Mouse (Mus musculus) kidney, adult 2 months (tissue): Measurements from ENCODE around the gene Gorasp2. TPM values are rescaled to one million over a fixed set of nuclear protein-coding genes. Genes with fewer than 3 reads are reported as not detected.

ENCODE experiments used
- DNase-seq: peaks from one replicate; pipeline ENCODE4 v3.0.0; 2021
- H3K27ac ChIP-seq: fragments of 200-500 bp; 2 replicates; pipeline ENCODE4 v1.5.1; 2012; ENCODE audit warnings: low read depth, low read length, control low read depth, inconsistent platforms; ENCODE audit not compliant: insufficient read depth
- H3K27me3 ChIP-seq: fragments of 200-500 bp; replicated peaks from 2 replicates; pipeline ENCODE4 v1.6.1; 2012; ENCODE audit warnings: mild to moderate bottlenecking, moderate library complexity, low read length, inconsistent platforms; ENCODE audit not compliant: control insufficient read depth, insufficient read depth
- H3K36me3 ChIP-seq: fragments of 200-500 bp; 2 replicates; pipeline ENCODE4 v1.6.1; 2012; ENCODE audit warnings: mild to moderate bottlenecking, moderate library complexity, low read length, inconsistent platforms; ENCODE audit not compliant: control insufficient read depth, insufficient read depth
- H3K4me1 ChIP-seq: fragments of 200-500 bp; 2 replicates; pipeline ENCODE4 v1.6.1; 2011; ENCODE audit warnings: low read length; ENCODE audit not compliant: control insufficient read depth, insufficient read depth
- H3K4me3 ChIP-seq: fragments of 200-500 bp; 2 replicates; pipeline ENCODE4 v1.5.1; 2011; ENCODE audit warnings: mild to moderate bottlenecking, low read depth, low read length, control low read depth; ENCODE audit not compliant: insufficient read depth
- CTCF ChIP-seq: fragments of 200-500 bp; conservative IDR thresholded peaks from 2 replicates; pipeline ENCODE4 v1.5.1; 2011; ENCODE audit warnings: low read depth, mild to moderate bottlenecking, control low read depth, low read length, moderate library complexity, mixed read lengths; ENCODE audit not compliant: insufficient read depth, insufficient read length
- POLR2A ChIP-seq: fragments of 200-500 bp; IDR thresholded peaks from one replicate; pipeline ENCODE4 v1.6.1; 2011; ENCODE audit warnings: low read depth, low read length, control low read depth
- WGBS: fragments of 180-500 bp; shearing (Covaris S2); methylation state at CpG from one replicate; pipeline ENCODE4 v1.1.7; 2018; 5-methylcytosine and 5-hydroxymethylcytosine counted together
- polyA plus RNA-seq: library from polyadenylated mRNA; depleted of rRNA; stranded (reverse); fragments of >200 nt; gene quantifications from 2 replicates; pipeline ENCODE4 v1.2.3, GENCODE M21; 2012

Gorasp2 gene
- polyA plus RNA-seq, 1 experiment = 81.9 TPM

- TF ChIP-seq CTCF = no peak
- no peak for DNase-seq
- Histone ChIP-seq H3K27me3 (no peaks in the 10 kb centered on the region), H3K4me1 (no peaks in the 10 kb centered on the region), H3K36me3 (no peaks in the 10 kb centered on the region), H3K4me3 (no peak overlapping the region), H3K27ac (no peak overlapping the region)
- WGBS = 52% methylated on average over 5 of the region's 5 CpGs
Observed at GRCm38 (mm10) chr2:70702403-70702802, 41.0 kb downstream of the Gorasp2 start.

- no peak for TF ChIP-seq POLR2A
- no peak for TF ChIP-seq CTCF
- Histone ChIP-seq H3K4me1 (no peaks in the 10 kb centered on the region), H3K4me3 (no peak overlapping the region), H3K27ac (no peak overlapping the region), H3K27me3 (no peaks in the 10 kb centered on the region), H3K36me3 (peaks cover 7% of the 10 kb centered on the region)
- WGBS = 62% methylated on average over 13 of the region's 13 CpGs
- no peak for DNase-seq
Observed at GRCm38 (mm10) chr2:70708986-70709730, 47.8 kb downstream of the Gorasp2 start.

- peaks cover 10% of the 10 kb centered on the region for H3K36me3 ChIP-seq
- DNase-seq = no peak
- no peaks in the 10 kb centered on the region for H3K27me3 ChIP-seq
- no peak overlapping the region for H3K4me3 ChIP-seq
- TF ChIP-seq CTCF (no peak), POLR2A (no peak)
- WGBS = 93% methylated on average over 7 of the region's 7 CpGs
- no peaks in the 10 kb centered on the region for H3K4me1 ChIP-seq
- no peak overlapping the region for H3K27ac ChIP-seq
Observed at GRCm38 (mm10) chr2:70710236-70710635, 48.9 kb downstream of the Gorasp2 start.

GRCm38 (mm10) chr2:70710878-70711277 is 49.5 kb downstream of the Gorasp2 start:
- Histone ChIP-seq H3K4me3 (no peak overlapping the region), H3K4me1 (no peaks in the 10 kb centered on the region), H3K36me3 (peaks cover 12% of the 10 kb centered on the region), H3K27me3 (no peaks in the 10 kb centered on the region), H3K27ac (no peak overlapping the region)
- TF ChIP-seq CTCF (no peak), POLR2A (no peak)
- WGBS = 89% methylated on average over 4 of the region's 4 CpGs
- no peak for DNase-seq

- WGBS = 52% methylated on average over 9 of the region's 9 CpGs
- TF ChIP-seq POLR2A (no peak), CTCF (no peak)
- Histone ChIP-seq H3K4me1 (no peaks in the 10 kb centered on the region), H3K27ac (no peak overlapping the region), H3K36me3 (peaks cover 7% of the 10 kb centered on the region), H3K27me3 (no peaks in the 10 kb centered on the region), H3K4me3 (no peak overlapping the region)
- no peak for DNase-seq
Observed at GRCm38 (mm10) chr2:70723610-70724243, 62.4 kb downstream of the Gorasp2 start.

- TF ChIP-seq CTCF (no peak), POLR2A (no peak)
- no peak overlapping the region for H3K4me3 ChIP-seq
- H3K27ac ChIP-seq = no peak overlapping the region
- no peaks in the 10 kb centered on the region for H3K27me3 ChIP-seq
- WGBS = 91% methylated on average over 2 of the region's 2 CpGs
- peaks cover 5% of the 10 kb centered on the region; the same call in 1 of the 2 replicates for H3K36me3 ChIP-seq
- no peaks in the 10 kb centered on the region for H3K4me1 ChIP-seq
- no peak for DNase-seq
Observed at GRCm38 (mm10) chr2:70727089-70727488, 65.7 kb downstream of the Gorasp2 start.

- no peak for TF ChIP-seq CTCF
- TF ChIP-seq POLR2A = no peak
Observed at GRCm38 (mm10) chr2:70735534-70735933, 74.2 kb downstream of the Gorasp2 start.

More at GRCm38 (mm10) chr2:70735534-70735933, 74.2 kb downstream of the Gorasp2 start:
- Histone ChIP-seq H3K4me1 (no peaks in the 10 kb centered on the region), H3K27ac (no peak overlapping the region), H3K36me3 (peaks cover 2% of the 10 kb centered on the region; the same call in 1 of the 2 replicates), H3K4me3 (no peak overlapping the region), H3K27me3 (no peaks in the 10 kb centered on the region)
- no peak for DNase-seq
- WGBS = 67% methylated on average over 3 of the region's 4 CpGs
